Mouse (Mus musculus) hematopoietic stem cell, adult 5-6 weeks (primary cell): ENCODE results near the gene Gpr68. TPM values are rescaled to one million over a fixed set of nuclear protein-coding genes. Genes with fewer than 3 reads are reported as not detected.

Experiments
- ATAC-seq, 2 experiments: fragments of 125-278 bp in 1 of 2; replicated peaks in 1 of 2; 2 replicates each; pipeline ENCODE4 v1.8.0; 2016 to 2017; ENCODE audit warnings: inconsistent platforms in 2 of 2, mild to moderate bottlenecking in 2 of 2, moderate number of reproducible peaks in 2 of 2, low read depth in 1 of 2, moderate TSS enrichment in 1 of 2; ENCODE audit not compliant: low FRiP score in 2 of 2, poor library complexity in 2 of 2, severe bottlenecking in 2 of 2, insufficient read depth in 1 of 2, low TSS enrichment in 1 of 2
- total RNA-seq: library from RNA; stranded (forward); fragments of 172-1452, 232-1000 nt; gene quantifications from 2 replicates; pipeline ENCODE4 v1.2.3, GENCODE M21; 2017

Gpr68 gene
- total RNA-seq, 1 experiment from 2014 or later: 0.30 TPM

DNA sequence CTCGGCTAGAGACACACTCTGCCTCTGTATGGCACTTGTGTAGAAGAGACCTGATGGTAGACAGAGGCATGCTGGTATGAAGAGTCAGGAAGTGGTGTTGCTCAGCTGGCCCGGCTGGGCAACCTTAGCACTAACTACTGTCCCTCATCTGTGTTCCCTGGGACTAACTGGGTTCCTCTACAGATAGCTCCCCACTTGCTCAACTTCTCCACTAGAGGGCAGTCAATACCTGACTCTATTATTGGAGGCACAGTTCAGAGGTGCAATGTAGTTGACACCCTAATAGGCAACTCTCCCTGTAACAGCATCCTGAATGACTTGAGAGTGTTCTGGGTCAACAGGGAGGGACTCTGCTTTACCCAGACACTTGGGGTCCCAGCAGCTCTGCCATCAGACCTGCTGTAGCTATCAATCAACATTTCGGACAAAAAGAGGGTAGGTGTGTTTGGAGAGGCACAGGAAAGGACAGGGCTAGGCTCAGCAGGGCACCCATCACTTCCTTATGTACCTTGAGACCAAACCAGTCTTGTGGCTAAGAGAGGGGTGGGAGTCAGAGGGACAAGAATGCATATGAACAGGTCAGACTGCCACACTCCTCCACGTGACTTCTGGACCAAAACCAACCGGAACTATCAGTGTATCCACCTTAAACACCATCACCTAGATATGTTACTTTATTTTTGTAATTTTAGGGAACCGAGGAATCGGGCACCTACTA lies 58.4 kb downstream of the Gpr68 start:
- peak; percentile 81 to 82 for ATAC-seq

DNA sequence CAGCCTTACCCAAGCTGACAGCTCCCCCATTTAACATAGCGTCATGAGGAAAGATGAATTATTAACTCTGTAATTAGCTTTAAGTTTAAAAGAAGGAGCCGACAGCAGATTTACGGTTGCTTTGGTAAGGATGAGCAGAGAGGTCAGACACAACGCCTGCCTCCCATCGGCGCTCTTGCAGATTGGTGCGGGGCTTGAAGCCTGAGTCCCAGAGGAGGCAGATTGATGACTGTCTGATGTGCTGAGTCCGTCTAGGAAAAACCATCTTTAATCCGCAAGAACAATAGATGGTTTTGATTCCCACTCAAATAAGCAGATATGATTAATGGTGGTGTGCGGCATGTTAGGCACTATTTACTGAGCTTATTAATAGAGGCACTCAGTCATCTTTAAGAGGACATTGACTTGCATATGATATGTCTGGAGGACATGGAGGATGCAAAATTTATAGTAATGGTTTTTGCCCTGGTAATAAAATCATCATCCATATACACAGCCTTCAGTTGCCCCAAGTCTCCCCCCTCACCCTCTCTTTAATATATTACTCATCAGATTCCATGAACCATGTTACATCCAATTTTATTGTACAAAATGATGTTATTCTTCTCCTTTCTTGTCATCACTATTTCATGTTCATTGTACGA lies 60.4 kb downstream of the Gpr68 start:
- ATAC-seq: no peak

DNA sequence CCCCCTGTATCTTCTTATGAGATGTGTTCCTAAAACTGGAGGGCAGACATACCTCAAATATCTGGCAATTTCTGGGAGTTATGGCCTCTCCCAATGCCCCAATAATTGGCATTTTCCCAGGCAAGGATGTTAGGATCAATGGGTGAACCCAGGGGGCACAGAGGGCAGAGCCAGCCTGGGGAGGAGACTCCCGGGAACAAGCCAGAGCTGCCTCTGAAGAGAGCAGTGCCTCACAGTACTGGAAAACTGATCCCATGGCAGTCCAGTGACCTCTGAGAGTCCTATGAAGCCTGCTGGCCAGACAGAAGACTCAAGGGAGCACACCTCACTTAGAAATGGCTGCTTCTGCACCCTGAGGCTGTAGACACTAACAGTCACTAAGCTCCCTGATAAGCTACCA lies 61.4 kb downstream of the Gpr68 start:
- ATAC-seq: no peak

DNA sequence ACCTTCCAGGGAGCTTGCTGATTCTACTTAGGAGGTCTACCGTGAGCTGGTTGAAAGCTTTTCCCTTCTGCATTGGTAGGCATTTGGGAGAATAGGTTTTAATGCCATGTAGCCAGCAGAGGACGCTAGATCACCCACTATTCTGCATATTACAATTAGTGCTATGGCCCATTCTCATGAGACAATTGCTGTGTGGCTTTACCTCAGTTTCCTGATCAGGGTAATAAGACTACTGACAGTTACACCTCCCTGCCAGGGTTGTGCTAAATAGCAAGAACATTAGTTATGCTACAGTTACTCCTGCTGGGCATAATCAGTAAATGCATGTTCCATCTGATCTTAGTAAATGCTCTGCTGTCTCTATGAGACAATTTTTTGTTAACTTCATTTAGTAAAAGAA lies 62.2 kb downstream of the Gpr68 start:
- ATAC-seq: no peak

DNA sequence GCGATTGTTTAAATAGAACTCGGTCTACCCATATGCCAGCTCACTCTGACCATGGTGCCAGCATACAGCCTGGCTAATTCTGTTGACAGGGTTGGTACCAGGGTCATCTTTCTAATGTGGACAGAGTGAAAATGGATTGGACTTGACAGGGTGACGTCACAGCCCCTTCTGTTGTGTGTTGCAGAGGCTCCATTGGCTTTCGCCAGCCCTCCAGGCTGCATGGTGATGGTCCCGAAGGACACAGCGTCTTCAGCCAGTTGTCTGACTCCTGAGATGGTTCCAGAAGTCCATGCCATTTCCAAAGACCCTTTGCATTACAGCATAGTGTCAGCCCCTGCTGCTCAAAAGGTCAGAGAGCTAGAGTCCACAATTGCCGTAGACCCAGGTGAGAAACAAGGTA lies 63.5 kb downstream of the Gpr68 start:
- no peak for ATAC-seq

DNA sequence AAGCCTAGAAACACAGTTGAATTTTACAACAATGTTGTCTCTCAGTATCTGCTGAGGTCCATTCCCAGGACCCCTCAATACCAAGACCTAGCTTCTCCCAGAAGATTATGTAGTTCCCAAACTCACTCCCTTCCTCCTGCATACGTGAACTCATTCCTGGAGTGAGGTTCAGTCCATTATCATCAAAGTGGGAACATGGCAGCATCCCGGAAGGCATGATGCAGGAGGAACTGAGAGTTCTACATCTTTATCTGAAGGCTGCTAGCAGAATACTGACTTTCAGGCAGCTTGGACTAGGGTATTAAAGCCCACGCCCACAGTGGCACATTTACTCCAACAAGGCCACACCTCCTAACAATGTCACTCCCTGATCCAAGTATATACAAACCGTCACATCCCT lies 64.8 kb downstream of the Gpr68 start:
- no peak for ATAC-seq

DNA sequence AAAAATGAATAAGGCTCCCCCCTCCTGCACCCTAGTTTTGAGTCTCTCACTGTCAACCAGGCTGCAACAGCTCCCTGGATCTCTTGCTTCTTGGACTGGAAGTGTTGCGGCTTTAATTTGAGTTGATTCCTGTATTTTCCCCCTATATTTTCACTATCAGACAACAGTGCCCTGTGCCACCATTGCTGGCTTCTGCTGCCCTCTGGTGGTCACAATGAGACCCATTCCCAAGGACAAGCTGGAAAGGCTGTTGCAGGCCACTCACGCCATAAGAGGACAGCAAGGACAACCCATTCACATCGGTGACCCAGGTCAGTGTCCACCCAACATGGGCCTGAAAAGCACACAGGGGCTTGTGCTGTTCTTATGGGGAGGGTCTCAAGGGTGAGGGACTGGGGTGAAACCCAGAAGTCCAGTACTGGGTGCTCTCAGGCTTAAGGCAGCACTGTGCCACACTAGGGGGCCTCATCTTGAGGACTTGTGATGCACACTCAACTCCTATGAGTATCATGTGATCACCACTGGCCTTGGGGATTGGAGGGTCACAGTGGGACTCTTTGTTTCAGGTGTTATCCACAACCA lies 66.7 kb downstream of the Gpr68 start:
- peak; percentile 59 to 62; a peak in 3 of 4 replicates for ATAC-seq

DNA sequence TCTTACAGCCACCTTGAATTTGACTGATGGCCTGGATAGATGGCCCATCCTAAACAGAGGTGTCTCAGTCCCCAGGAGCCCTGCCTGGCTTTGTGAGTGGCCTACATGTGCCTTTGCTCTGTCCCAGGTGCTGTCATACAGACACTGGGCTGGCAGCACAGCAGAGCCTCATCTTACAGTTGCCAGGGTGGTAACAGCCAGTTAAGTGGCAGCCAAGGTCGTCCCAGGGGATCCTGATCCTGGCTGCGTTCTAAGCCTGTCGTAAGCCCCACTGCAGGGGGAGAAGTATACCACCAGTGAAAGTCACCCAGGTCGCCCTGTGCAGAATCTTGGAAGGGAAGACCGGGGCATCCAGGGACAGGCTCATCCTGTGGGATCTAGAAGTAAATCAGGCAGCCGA lies 68.1 kb downstream of the Gpr68 start:
- ATAC-seq: no peak

DNA sequence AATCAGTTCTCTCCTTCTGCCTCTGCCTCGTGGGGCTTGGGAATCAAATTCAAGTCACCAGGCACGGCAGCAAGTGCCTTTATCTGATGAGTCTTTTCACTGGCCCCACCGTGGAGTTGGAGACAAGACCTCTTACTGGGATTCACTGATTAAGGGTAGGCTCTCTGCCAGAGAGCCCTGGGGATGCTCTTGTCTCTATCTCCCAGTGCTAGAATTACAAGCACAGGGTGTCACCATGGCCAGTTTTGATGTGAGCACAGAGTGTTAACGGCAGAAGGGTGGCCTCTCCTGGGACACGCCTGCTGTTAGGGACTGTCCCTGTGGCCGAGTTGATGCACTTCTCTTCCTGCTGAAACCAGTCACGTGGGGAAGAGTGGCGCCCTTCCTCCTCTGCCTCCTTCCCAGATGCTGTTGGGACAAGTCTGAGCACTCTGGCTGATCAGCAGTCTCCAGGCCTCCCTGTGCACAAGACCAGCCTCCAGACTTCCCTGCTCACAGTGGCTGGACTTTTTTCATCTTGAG lies 68.9 kb downstream of the Gpr68 start:
- no peak for ATAC-seq

DNA sequence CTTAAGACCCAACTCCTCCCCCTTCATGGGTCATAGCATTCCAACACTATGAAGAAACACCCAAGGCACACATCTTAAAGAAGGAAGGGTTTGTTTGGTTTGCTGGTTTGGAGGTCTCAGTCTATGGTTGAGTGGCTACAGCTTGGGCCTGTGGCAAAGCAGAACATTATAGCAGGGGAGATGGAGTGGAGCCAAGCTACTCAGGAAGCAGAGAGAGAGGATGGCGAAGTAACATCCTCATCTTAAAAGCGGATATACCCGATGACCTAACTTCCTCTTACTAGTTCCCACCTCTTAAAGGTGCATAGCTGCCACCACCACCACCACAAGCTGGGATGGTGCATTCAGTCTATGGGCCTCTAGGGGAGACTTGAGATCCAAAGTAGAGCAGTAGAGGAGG lies 70.8 kb downstream of the Gpr68 start:
- peak; percentile 86 to 91 for ATAC-seq

DNA sequence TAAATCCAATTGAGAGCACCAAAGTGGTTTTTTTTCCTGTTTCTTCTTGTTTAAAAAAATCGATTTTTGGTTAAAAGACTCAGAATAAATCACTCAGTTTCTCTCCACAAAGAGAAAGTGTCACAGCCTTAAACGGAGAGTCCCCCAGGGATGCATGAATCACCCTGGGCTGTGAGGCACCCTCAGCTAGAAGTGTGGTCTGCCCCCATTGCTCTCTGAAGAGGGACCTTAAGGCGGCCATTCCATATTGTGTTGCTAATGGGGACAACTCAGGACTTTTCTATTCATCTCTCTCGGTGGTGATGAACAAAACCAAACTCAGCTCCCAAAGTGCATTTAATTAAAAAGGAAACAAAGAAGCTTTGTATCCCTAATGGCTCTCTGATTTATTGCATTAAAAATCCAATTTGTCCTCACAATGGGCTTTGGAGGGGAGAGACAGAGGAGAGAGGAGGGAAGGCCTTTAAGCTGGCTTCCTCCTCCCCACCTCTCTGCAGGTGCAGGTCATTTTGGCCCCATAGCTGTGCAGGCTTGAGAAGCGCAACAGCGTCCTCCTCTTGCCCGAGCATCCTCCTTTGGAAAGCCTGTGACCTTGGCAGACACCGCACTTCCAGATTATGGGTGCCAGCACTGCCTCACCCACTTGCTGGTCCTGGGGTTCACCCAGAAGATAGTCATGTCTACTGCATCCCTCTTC lies 76.2 kb downstream of the Gpr68 start:
- ATAC-seq: no peak

DNA sequence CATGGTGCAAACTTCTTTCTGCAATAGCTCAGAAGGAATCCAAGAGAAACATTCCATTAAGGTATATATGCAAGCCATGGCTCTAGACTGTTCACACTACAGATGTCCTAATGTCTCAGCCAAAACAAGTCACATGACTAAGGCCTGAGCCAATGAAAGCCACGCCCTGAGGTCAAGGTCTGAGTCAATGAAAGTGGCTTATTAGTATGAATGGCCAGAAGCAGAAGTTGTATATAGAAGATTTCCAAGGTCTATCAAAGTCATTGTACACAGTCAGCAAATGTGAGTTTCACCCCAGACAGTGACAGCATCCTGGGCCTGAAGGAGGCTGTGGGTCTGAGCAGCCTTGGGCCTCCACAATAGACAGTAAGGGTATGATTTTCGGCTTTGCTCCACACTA lies 77.0 kb downstream of the Gpr68 start:
- no peak for ATAC-seq

Other genes with a start within 250 kb of the Gpr68 start
- 67.8 and 70.4 TPM in 2 replicates for gene Rps6ka5, start 181.2 kb downstream of the Gpr68 start, total RNA-seq
- 4.6 and 16.3 TPM in 2 replicates for gene Dglucy, start 129.1 kb downstream of the Gpr68 start, total RNA-seq
- gene Ccdc88c, start 120.9 kb upstream of the Gpr68 start, total RNA-seq: 78.5 and 81.7 TPM in 2 replicates
- 162 and 168 TPM in 2 replicates for gene Ppp4r3a, start 175.5 kb upstream of the Gpr68 start, total RNA-seq